15 mouse cellular contexts compared by ENCODE assay signal in genomic region chr14:84263936-84264335, GRCm38 (mm10).
"Had no signal": no experiment of that assay in that cellular context is flagged by ENCODE, and none has a peak within 500 bp of the region (broad histone marks: within the 10 kb centered on the region; RNA-seq: fewer than 3 reads in every experiment).

No protein-coding gene starts in this region.

- DNase-seq: cerebellum, adult 9-11 months; cerebellum, postnatal 10 days; cerebellum, postnatal 14 days; cerebellum, postnatal 25 days; cerebellum, postnatal 36 days; embryo, embryonic 11 days; forebrain, postnatal 0 days; gastrocnemius, adult 2 months; gastrocnemius, postnatal 10 days; gastrocnemius, postnatal 14 days; gastrocnemius, postnatal 25 days; gastrocnemius, postnatal 36 days; heart, adult 11 months; heart, adult 18-20 months; heart, adult 2 months had no signal
